In the genomic region with DNA sequence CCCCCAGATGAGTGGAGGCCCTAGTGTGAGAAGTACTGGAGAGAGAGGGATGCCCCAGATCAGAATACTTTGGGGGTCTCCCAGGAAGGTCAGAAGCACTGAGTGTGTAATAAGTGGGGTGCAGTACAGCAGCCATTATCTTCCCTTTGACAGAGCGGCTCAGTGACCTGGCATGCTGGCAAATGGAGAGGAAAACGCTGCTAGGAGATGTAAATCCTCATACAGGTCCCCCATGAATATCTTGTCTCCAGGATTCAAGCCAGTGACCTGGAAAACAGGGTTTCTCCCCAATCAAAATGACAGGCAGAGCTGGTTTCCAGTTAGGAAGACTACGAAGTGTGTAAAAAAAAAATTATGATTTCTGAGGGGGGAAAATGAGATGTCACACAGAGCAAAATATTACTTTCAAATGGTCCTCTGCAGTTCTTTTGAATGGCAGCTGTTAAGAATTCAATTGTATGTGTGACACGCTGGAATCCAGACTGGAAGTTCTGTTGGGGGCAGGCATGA, we compare ENCODE assay signal across 16 mouse cellular contexts.
"Had no signal": no experiment of that assay in that cellular context is flagged by ENCODE, and none has a peak within 500 bp of the region (broad histone marks: within the 10 kb centered on the region; RNA-seq: fewer than 3 reads in every experiment).

No protein-coding gene starts in this region.

- H3K4me2 ChIP-seq: kidney, embryonic 15.5 days; liver, embryonic 13.5 days; stomach, embryonic 15.5 days had no signal

- H3K4me1 ChIP-seq: kidney, embryonic 15.5 days; liver, embryonic 13.5 days; stomach, embryonic 15.5 days had no signal

- DNase-seq: kidney, adult 11 months; kidney, adult 8-10 months; kidney, postnatal 10 days; kidney, postnatal 36 days; layer of hippocampus, postnatal 36 days; liver, embryonic 13.5 days; lung, adult 2 months; lung, postnatal 14 days; right cerebral cortex, postnatal 25 days; spleen, adult 18-20 months; thymus, adult 18-20 months; thymus, postnatal 36 days had no signal

- H3K4me3 ChIP-seq: kidney, embryonic 15.5 days; left cerebral cortex, adult 2 months; liver, embryonic 13.5 days; stomach, embryonic 15.5 days had no signal

- H3K9me3 ChIP-seq: kidney, embryonic 15.5 days; liver, embryonic 13.5 days; stomach, embryonic 15.5 days had no signal

- H3K9ac ChIP-seq: kidney, embryonic 15.5 days; liver, embryonic 13.5 days; stomach, embryonic 15.5 days had no signal

- H3K27me3 ChIP-seq: kidney, embryonic 15.5 days; liver, embryonic 13.5 days; stomach, embryonic 15.5 days had no signal

- H3K27ac ChIP-seq: kidney, embryonic 15.5 days; left cerebral cortex, adult 2 months; liver, embryonic 13.5 days; macrophage; stomach, embryonic 15.5 days had no signal

- H3K36me3 ChIP-seq: kidney, embryonic 15.5 days; liver, embryonic 13.5 days; stomach, embryonic 15.5 days had no signal
